Mouse (Mus musculus): ENCODE measurements around the gene Dupd1. TPM values are rescaled to one million over a fixed set of nuclear protein-coding genes. Genes with fewer than 3 reads are reported as not detected.
"Not testable (repeated sequence)": the region's sequence is repeated elsewhere in the genome, so short reads cannot be mapped to it uniquely, and the experiment has no call there.

Gene Dupd1
- polyA plus RNA-seq, 1 experiment from 2014 or later, result 0.16 TPM

GRCm38 (mm10) chr14:21673100-21673499 is 41.3 kb downstream of the Dupd1 start:
- 77% methylated on average over 4 of the region's 4 CpGs for WGBS
- H3K4me1 ChIP-seq (ENCODE audit: insufficient read depth, low read depth, low read length), result no peaks in the 10 kb centered on the region
- ATAC-seq, result no peak

DNA sequence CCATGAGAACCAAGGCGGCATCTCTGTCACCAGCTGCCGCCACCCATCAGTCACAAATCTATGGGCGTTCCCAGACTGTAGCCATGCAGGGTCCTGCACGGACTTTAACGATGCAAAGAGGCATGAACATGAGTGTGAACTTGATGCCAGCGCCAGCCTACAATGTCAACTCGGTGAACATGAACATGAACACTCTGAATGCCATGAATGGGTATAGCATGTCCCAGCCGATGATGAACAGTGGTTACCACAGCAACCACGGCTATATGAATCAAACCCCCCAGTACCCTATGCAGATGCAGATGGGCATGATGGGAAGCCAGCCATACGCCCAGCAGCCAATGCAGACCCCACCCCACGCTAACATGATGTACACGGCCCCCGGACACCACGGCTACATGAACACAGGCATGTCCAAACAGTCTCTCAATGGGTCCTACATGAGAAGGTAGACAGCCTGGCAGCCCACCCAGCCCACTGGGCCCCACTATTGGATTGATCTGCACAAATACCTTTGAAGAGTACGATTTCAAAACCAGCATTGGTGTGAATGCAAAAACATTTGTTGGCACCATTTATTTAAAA is 43.9 kb downstream of the Dupd1 start:
- ATAC-seq; DNase-seq (ENCODE audit: low spot score); H3K4me2 ChIP-seq (replicated peaks; ENCODE audit: low read depth, low read length); H3K4me3 ChIP-seq (ENCODE audit: low read depth, low read length); H3K4me1 ChIP-seq (ENCODE audit: insufficient read depth, low read depth, low read length); H3K27ac ChIP-seq (ENCODE audit: low read length); H3K9me3 ChIP-seq (ENCODE audit: low read length); H3K9ac ChIP-seq (replicated peaks; ENCODE audit: low read depth); H3K27me3 ChIP-seq (replicated peaks; ENCODE audit: insufficient read depth, low read length); H3K36me3 ChIP-seq (ENCODE audit: insufficient read depth, low read length): not testable (repeated sequence)
- 89% methylated on average over 15 of the region's 15 CpGs for WGBS

More at GRCm38 (mm10) chr14:21673100-21673499, 41.3 kb downstream of the Dupd1 start:
- 0 out of 2 replicates have a peak, but pooled peaks cover 8% of the 10 kb centered on the region for H3K36me3 ChIP-seq (ENCODE audit: insufficient read depth, low read length)
- no peaks in the 10 kb centered on the region for H3K27me3 ChIP-seq (replicated peaks; ENCODE audit: insufficient read depth, low read length)
- DNase-seq (ENCODE audit: low spot score), result no peak
- no peak overlapping the region for H3K9ac ChIP-seq (replicated peaks; ENCODE audit: low read depth)
- no peak overlapping the region for H3K4me2 ChIP-seq (replicated peaks; ENCODE audit: low read depth, low read length)
- no peak for TF ChIP-seq CTCF (IDR thresholded peaks at IDR 0.05)
- TF ChIP-seq EP300 (IDR thresholded peaks at IDR 0.05), result no peak
- H3K27ac ChIP-seq (ENCODE audit: low read length), result no peak overlapping the region
- H3K9me3 ChIP-seq (ENCODE audit: low read length), result no peaks in the 10 kb centered on the region
- no peak overlapping the region for H3K4me3 ChIP-seq (ENCODE audit: low read depth, low read length)

DNA sequence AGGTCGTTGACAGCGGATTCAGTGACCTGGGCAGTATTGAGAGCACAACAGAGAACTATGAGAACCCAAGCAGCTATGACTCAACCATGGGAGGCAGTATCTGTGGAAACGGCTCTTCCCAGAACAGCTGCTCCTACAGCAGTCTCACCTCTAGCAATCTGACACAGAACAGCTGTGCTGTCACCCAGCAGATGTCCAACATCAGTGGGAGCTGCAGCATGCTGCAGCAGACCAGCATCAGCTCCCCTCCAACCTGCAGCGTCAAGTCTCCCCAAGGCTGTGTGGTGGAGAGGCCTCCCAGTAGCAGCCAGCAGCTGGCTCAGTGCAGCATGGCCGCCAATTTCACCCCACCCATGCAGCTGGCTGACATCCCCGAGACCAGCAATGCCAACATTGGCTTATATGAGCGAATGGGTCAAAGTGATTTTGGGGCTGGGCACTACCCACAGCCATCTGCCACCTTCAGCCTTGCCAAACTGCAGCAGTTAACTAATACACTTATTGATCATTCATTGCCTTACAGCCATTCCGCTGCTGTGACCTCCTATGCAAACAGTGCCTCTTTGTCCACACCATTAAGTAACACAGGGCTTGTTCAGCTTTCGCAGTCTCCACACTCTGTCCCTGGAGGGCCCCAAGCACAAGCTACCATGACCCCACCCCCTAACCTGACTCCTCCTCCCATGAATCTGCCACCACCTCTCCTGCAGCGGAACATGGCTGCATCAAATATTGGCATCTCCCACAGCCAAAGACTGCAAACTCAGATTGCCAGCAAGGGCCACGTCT is 44.5 kb downstream of the Dupd1 start:
- WGBS, result 60% methylated on average over 11 of the region's 11 CpGs
- no peaks in the 10 kb centered on the region; the same call in 1 of the 2 replicates for H3K4me1 ChIP-seq (ENCODE audit: insufficient read depth, low read depth, low read length)
- H3K4me3 ChIP-seq (ENCODE audit: low read depth, low read length), result no peak overlapping the region
- no peaks in the 10 kb centered on the region for H3K27me3 ChIP-seq (replicated peaks; ENCODE audit: insufficient read depth, low read length)
- DNase-seq (ENCODE audit: low spot score) (peak; percentile 75), ATAC-seq (peak; percentile 88)
- H3K9ac ChIP-seq (replicated peaks; ENCODE audit: low read depth), result no peak overlapping the region
- 0 out of 2 replicates have a peak, but pooled peaks cover 8% of the 10 kb centered on the region for H3K36me3 ChIP-seq (ENCODE audit: insufficient read depth, low read length)
- H3K4me2 ChIP-seq (replicated peaks; ENCODE audit: low read depth, low read length), result no peak overlapping the region
- no peaks in the 10 kb centered on the region for H3K9me3 ChIP-seq (ENCODE audit: low read length)
- no peak for TF ChIP-seq CTCF (IDR thresholded peaks at IDR 0.05)
- TF ChIP-seq EP300 (IDR thresholded peaks at IDR 0.05), result peak; percentile 78
- H3K27ac ChIP-seq (ENCODE audit: low read length), result no peak overlapping the region

- Histone ChIP-seq H3K4me1 (ENCODE audit: insufficient read depth, low read depth, low read length) (no peaks in the 10 kb centered on the region; the same call in 1 of the 2 replicates), H3K4me3 (ENCODE audit: low read depth, low read length) (no peak overlapping the region), H3K9ac (replicated peaks; ENCODE audit: low read depth) (no peak overlapping the region), H3K36me3 (ENCODE audit: insufficient read depth, low read length) (0 out of 2 replicates have a peak, but pooled peaks cover 11% of the 10 kb centered on the region), H3K27me3 (replicated peaks; ENCODE audit: insufficient read depth, low read length) (no peaks in the 10 kb centered on the region), H3K27ac (ENCODE audit: low read length) (no peak overlapping the region), H3K4me2 (replicated peaks; ENCODE audit: low read depth, low read length) (no peak overlapping the region), H3K9me3 (ENCODE audit: low read length) (no peaks in the 10 kb centered on the region)
- TF ChIP-seq CTCF (IDR thresholded peaks at IDR 0.05) (no peak), EP300 (IDR thresholded peaks at IDR 0.05) (no peak)
- 69% methylated on average over 11 of the region's 11 CpGs for WGBS
- DNase-seq (ENCODE audit: low spot score) (no peak), ATAC-seq (peak; percentile 37)
These were observed 45.2 kb downstream of the Dupd1 start for GRCm38 (mm10) chr14:21669218-21669617.

- ATAC-seq, result peak; percentile 79
- H3K36me3 ChIP-seq (ENCODE audit: insufficient read depth, low read length), result peaks cover 16% of the 10 kb centered on the region; the same call in 1 of the 2 replicates
- WGBS, result 64% methylated on average over 8 of the region's 8 CpGs
- H3K4me1 ChIP-seq (ENCODE audit: insufficient read depth, low read depth, low read length), result no peaks in the 10 kb centered on the region; the same call in 1 of the 2 replicates
- no peak overlapping the region for H3K27ac ChIP-seq (ENCODE audit: low read length)
- TF ChIP-seq CTCF (IDR thresholded peaks at IDR 0.05) (peak; percentile 72), EP300 (IDR thresholded peaks at IDR 0.05) (no peak)
- H3K9ac ChIP-seq (replicated peaks; ENCODE audit: low read depth), result no peak overlapping the region
- peak; percentile 62 for DNase-seq (ENCODE audit: low spot score)
- no peaks in the 10 kb centered on the region for H3K27me3 ChIP-seq (replicated peaks; ENCODE audit: insufficient read depth, low read length)
- no peak overlapping the region for H3K4me3 ChIP-seq (ENCODE audit: low read depth, low read length)
- no peak overlapping the region for H3K4me2 ChIP-seq (replicated peaks; ENCODE audit: low read depth, low read length)
- H3K9me3 ChIP-seq (ENCODE audit: low read length), result no peaks in the 10 kb centered on the region
These were observed 51.8 kb downstream of the Dupd1 start for GRCm38 (mm10) chr14:21662465-21663142.

DNA sequence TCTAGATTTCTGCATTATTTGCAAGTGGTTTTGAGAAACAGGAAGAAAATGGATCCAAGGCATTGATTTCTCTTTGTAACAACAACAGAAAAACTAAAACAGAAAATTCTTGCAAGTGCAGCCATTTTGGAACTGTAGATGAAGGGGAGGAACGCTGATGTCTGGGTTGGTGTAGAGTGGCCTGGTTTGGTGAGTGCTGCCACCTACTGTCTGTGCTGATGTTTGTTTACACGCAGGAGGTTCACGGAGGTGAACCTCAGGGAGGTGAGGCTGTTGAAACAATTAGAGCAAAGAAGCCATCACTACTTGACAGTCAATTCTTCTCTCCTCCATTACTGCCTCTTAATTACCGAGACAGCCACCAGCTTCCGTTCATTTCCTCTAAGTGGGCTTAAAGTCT is 54.7 kb downstream of the Dupd1 start:
- Histone ChIP-seq H3K9ac (replicated peaks; ENCODE audit: low read depth) (no peak overlapping the region), H3K4me3 (ENCODE audit: low read depth, low read length) (no peak overlapping the region), H3K9me3 (ENCODE audit: low read length) (no peaks in the 10 kb centered on the region), H3K27me3 (replicated peaks; ENCODE audit: insufficient read depth, low read length) (no peaks in the 10 kb centered on the region), H3K4me1 (ENCODE audit: insufficient read depth, low read depth, low read length) (no peaks in the 10 kb centered on the region), H3K27ac (ENCODE audit: low read length) (no peak overlapping the region), H3K4me2 (replicated peaks; ENCODE audit: low read depth, low read length) (0 out of 2 replicates have a peak overlapping the region, but pooled peaks have one; percentile 30), H3K36me3 (ENCODE audit: insufficient read depth, low read length) (peaks cover 15% of the 10 kb centered on the region; the same call in 1 of the 2 replicates)
- WGBS, result 27% methylated on average over 5 of the region's 5 CpGs
- TF ChIP-seq CTCF (IDR thresholded peaks at IDR 0.05) (peak; percentile 80), EP300 (IDR thresholded peaks at IDR 0.05) (no peak)
- ATAC-seq, result peak; percentile 79
- DNase-seq (ENCODE audit: low spot score), result peak; percentile 77

All from lung, postnatal 0 days (tissue).